Mouse (Mus musculus): ENCODE measurements at regions not wholly inside any gene's neighbourhood (a gene's known extent, or its start where the extent isn't known, plus 50 kb on each side); places are given as distances from the start of the nearest gene placed in this dataset.
"Not testable (repeated sequence)": the region's sequence is repeated elsewhere in the genome, so short reads cannot be mapped to it uniquely, and the experiment has no call there.

DNA sequence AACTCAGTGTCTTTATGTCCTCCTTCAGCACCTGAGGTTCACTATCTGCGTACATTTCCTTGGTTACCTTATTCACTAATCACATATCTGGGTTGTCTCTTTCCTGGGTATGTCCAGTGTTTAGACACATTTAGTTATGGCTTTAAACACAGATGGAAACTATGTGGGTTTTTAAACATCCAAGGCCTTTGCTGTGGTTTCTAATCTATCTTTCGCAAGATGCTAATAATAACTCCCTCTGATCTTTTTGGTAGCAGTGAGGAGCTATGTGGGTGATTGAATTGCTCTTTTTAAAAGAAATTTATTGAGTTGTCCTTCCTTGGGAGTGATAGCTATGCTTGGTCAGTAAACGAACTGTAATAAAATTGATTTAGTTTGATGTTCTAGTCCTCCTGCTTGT is 89.7 kb upstream of the Tars start:
- Histone ChIP-seq H3K4me2 (no peak overlapping the region), H3K4me1 (0 out of 2 replicates have a peak, but pooled peaks cover 2% of the 10 kb centered on the region), H3K27me3 (no peaks in the 10 kb centered on the region), H3K36me3 (no peaks in the 10 kb centered on the region), H3K9ac (no peak overlapping the region), H3K4me3 (replicated peaks) (no peak overlapping the region), H3K9me3 (replicated peaks) (no peaks in the 10 kb centered on the region), H3K27ac (no peak overlapping the region)
- ATAC-seq (replicated peaks; ENCODE audit: low FRiP score): no peak
- WGBS: 54% methylated on average over 3 of the region's 3 CpGs

DNA sequence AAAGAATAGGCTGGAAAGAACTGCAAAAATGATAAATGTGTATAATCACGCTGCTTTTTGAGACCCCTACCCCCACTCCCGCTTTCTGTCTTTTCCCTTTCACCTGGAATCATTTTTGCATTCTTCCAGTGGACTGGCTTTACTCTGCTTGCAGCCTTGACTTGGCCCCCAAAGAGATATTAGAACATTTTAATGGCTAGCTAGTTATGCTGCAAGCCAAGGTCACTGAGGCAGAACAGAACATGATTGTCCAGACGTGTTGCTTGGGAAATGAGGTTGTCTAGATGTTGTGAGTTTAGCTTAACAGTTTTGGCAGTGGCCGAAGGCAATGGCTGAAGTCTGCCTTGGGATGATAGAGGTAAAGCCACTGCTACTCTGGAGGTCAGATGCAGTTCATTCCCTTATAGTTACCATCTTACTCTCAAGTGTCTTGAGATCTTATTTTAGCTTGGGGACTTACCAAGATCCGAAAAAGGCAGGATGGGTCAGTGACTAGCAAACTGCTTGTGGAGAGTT is 87.9 kb upstream of the Tars start:
- Histone ChIP-seq H3K4me3 (replicated peaks) (no peak overlapping the region), H3K27ac (no peak overlapping the region), H3K27me3 (no peaks in the 10 kb centered on the region), H3K4me2 (no peak overlapping the region), H3K9me3 (replicated peaks) (no peaks in the 10 kb centered on the region), H3K4me1 (0 out of 2 replicates have a peak, but pooled peaks cover 2% of the 10 kb centered on the region), H3K36me3 (no peaks in the 10 kb centered on the region), H3K9ac (no peak overlapping the region)
- no peak for ATAC-seq (replicated peaks; ENCODE audit: low FRiP score)
- WGBS: 52% methylated on average over 5 of the region's 5 CpGs

DNA sequence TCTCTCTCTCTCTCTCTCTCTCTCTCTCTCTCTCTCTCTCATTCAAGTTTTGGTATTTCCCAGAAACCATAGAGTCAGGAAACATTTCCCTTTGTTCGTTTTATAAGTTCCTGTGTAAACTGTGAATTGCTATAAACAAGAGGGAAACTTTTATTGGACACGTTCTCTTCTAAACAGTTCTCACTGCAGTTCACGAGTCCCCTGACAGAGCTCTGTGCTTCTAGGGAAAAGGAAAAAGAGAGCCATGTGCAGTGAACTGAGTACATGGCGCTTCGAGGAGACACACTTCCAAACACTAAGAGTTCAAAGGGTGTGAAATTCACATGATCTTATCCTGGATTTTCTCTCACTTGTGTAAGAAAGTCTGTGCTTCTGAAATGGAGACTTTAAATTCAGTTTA is 84.5 kb upstream of the Tars start:
- ATAC-seq (replicated peaks; ENCODE audit: low FRiP score): no peak
- 56% methylated on average over 5 of the region's 5 CpGs for whole genome bisulfite sequencing
- Histone ChIP-seq H3K9me3 (replicated peaks) (no peaks in the 10 kb centered on the region), H3K9ac (no peak overlapping the region), H3K4me3 (replicated peaks) (no peak overlapping the region), H3K4me2 (no peak overlapping the region), H3K4me1 (0 out of 2 replicates have a peak, but pooled peaks cover 2% of the 10 kb centered on the region), H3K27ac (no peak overlapping the region), H3K36me3 (no peaks in the 10 kb centered on the region), H3K27me3 (no peaks in the 10 kb centered on the region)

DNA sequence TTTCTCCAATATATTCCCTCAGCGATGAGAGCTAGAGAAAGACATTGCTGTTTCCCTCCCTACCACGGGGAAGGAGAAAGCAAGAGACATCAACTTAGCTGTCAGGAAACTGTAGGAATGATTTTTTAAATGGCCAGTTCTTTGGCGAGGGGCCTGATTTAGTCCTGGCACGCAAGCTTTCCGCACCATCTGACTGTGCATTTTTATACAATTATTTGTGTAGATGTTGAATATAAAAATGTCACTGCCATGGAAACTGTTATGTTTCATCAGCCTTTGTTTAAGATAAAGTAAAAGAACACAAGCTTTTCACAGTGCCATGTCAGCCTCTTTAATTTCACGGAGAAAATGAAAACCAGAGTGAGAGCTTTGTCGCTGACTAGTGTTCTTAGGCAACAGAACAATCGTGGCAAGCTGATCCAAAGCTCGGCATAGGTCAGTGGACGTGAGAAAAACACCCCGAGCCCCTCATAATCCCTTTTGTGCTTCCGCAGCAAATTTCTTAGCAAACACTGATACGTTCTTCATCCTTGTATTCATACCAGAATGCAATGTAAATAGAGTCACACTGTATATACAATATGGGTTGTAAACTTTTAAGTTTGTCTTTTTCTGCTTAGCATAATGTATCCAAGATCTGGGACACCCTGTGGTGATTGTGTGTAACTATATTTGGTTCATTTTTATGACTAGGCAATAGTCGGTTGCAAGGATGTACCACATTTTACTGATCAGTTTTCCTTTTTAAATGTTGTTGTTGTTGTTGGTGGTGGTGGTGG is 79.9 kb upstream of the Tars start:
- H3K36me3 ChIP-seq: no peaks in the 10 kb centered on the region
- H3K4me1 ChIP-seq: no peaks in the 10 kb centered on the region
- H3K9ac ChIP-seq: no peak overlapping the region
- ATAC-seq (replicated peaks; ENCODE audit: low FRiP score): no peak
- H3K27ac ChIP-seq: no peak overlapping the region
- H3K4me3 ChIP-seq (replicated peaks): no peak overlapping the region
- no peaks in the 10 kb centered on the region for H3K9me3 ChIP-seq (replicated peaks)
- H3K4me2 ChIP-seq: no peak overlapping the region
- WGBS: 86% methylated on average over 14 of the region's 14 CpGs
- H3K27me3 ChIP-seq: no peaks in the 10 kb centered on the region

DNA sequence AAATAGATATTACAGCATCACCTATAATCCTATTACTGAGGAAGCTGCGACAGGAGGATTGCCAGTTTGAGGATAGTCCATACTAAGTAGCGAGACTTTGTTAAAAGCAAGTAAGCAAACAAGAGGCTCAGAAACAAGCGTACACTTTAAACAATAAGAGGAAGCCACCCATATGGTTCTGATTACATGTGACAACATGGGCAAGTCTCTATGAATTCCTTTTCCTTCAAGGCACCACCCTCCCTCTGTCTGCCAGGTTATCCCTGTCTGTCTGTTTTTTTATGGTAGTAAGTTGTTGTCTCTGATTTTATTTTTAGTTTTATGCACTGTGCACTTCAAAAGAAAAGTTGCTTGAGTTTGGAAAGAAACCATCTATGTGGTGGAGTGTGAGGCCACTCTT is 76.8 kb upstream of the Tars start:
- Histone ChIP-seq H3K36me3 (no peaks in the 10 kb centered on the region), H3K27ac (no peak overlapping the region)
- ATAC-seq (replicated peaks; ENCODE audit: low FRiP score): no peak

DNA sequence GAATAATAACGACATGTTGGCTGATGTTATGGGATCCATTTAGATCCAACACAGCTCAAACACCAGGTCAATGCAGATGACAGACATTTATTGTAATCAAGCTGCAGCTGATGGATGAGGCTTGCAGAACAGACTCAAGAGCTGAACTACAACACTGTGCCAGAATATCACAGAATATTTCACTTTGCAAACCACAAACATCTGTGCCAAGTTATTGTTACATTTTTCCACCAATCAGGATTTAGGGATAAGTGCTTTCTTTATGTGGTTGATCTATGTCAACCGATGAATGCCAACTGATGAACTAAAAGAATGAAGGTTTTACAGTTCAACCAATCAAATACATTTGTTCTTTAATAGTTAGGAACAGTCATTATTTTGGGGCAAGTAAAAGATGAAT is 63.9 kb upstream of the Tars start:
- Histone ChIP-seq H3K4me1 (no peaks in the 10 kb centered on the region), H3K4me3 (replicated peaks) (no peak overlapping the region), H3K27ac (no peak overlapping the region), H3K27me3 (no peaks in the 10 kb centered on the region), H3K9ac (no peak overlapping the region), H3K36me3 (no peaks in the 10 kb centered on the region), H3K4me2 (no peak overlapping the region), H3K9me3 (replicated peaks) (no peaks in the 10 kb centered on the region)
- 90% methylated on average over 2 of the region's 2 CpGs for WGBS
- no peak for ATAC-seq (replicated peaks; ENCODE audit: low FRiP score)

More for the DNA sequence above, 76.8 kb upstream of the Tars start:
- no peak overlapping the region for H3K4me3 ChIP-seq (replicated peaks)
- no peak overlapping the region for H3K9ac ChIP-seq
- 77% methylated on average over 3 of the region's 3 CpGs for WGBS
- no peaks in the 10 kb centered on the region for H3K4me1 ChIP-seq
- H3K9me3 ChIP-seq (replicated peaks): no peaks in the 10 kb centered on the region
- no peak overlapping the region for H3K4me2 ChIP-seq
- no peaks in the 10 kb centered on the region for H3K27me3 ChIP-seq

DNA sequence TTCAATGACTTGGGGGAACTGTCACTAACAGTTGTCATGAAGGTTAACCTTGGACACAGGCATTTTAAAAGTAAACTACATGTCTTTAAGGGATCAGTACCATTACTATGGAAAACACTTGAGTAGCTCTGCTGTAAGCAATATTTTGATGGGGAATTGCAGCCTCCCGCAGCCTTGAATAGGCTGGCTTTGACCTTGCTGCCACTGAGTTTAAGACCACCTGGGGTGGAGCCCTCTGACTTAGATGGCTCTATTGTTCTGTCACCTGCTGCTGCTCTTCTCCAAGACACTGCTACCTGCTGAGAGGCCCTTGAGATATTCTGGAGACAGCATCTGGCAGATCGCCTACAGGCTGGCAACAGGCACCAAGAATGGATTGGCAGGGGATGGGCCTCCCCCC is 62.1 kb upstream of the Tars start:
- H3K9me3 ChIP-seq (replicated peaks); H3K4me2 ChIP-seq: not testable (repeated sequence)
- WGBS: 75% methylated on average over 2 of the region's 2 CpGs

DNA sequence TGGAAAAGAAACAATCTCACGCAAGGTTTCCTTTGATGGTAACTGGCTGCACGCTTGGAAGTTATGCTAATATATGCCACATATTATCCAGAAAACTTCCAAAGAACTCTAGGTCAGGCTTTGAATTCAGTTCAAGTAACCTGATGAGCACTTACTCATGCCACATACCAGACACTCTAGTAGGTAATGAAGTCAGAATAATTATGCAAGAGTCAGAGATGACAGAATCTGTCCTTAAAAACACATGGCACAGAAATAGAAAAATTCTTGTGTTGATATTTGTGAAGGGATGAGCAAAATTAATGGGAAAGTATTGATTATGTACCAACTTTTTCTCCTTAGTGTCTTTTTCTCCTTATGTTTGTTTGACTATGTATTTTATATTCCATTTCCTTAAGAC is 59.8 kb upstream of the Tars start:
- no peak overlapping the region for H3K4me2 ChIP-seq
- no peaks in the 10 kb centered on the region for H3K9me3 ChIP-seq (replicated peaks)
- no peaks in the 10 kb centered on the region for H3K4me1 ChIP-seq
- no peaks in the 10 kb centered on the region for H3K36me3 ChIP-seq
- H3K9ac ChIP-seq: no peak overlapping the region
- no peak overlapping the region for H3K4me3 ChIP-seq (replicated peaks)
- ATAC-seq (replicated peaks; ENCODE audit: low FRiP score): no peak
- WGBS: 93% methylated on average over 2 of the region's 2 CpGs
- H3K27ac ChIP-seq: no peak overlapping the region
- H3K27me3 ChIP-seq: no peaks in the 10 kb centered on the region

More for the DNA sequence above, 62.1 kb upstream of the Tars start:
- H3K27me3 ChIP-seq; H3K36me3 ChIP-seq; H3K27ac ChIP-seq; H3K4me3 ChIP-seq (replicated peaks); H3K9ac ChIP-seq; ATAC-seq (replicated peaks; ENCODE audit: low FRiP score); H3K4me1 ChIP-seq: not testable (repeated sequence)

DNA sequence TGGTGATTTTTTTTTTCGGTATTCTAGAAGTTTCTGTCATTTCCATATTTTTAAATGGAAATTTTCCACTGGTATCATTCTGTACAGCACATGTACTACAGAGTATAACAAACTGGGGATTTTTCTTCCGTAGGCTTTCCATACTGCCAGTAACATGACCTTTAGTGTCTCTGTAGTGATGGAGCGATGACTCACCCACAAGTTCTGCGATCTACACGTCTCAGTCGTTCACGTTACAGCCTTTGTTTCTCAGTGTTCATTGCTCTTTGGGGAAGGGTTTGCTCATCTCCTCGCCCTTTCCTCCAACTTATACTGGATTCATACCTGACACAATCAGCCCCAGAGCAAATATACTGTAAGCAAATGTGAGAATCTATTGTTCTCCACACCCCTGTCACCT is 57.8 kb upstream of the Tars start:
- no peaks in the 10 kb centered on the region for H3K4me1 ChIP-seq
- no peaks in the 10 kb centered on the region for H3K27me3 ChIP-seq
- no peak overlapping the region for H3K9ac ChIP-seq
- WGBS: 75% methylated on average over 8 of the region's 8 CpGs
- no peak overlapping the region for H3K27ac ChIP-seq
- H3K4me3 ChIP-seq (replicated peaks): no peak overlapping the region
- no peak for ATAC-seq (replicated peaks; ENCODE audit: low FRiP score)
- no peak overlapping the region for H3K4me2 ChIP-seq
- H3K36me3 ChIP-seq: no peaks in the 10 kb centered on the region
- H3K9me3 ChIP-seq (replicated peaks): no peaks in the 10 kb centered on the region

DNA sequence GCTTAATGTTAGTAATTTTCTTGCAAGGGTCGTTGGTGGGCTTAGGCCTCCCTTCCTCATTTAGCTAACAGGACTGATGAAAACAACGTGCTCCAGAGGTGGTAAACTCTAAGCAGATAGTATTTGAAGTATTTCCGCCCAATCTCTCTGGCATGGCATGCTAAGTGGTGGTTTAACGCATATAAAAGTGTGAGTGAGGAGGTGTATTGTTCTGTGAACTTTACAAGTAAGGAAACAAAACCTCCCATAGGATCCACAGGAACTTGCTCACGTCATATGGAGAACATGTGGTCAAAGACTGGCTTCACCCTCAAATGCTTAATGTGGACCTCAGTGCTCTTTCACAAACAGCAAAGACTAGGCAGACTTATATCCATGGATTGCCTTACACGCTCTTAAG is 56.5 kb upstream of the Tars start:
- no peaks in the 10 kb centered on the region for H3K36me3 ChIP-seq
- H3K27ac ChIP-seq: no peak overlapping the region
- no peak overlapping the region for H3K4me3 ChIP-seq (replicated peaks)
- H3K9ac ChIP-seq: no peak overlapping the region
- no peak for ATAC-seq (replicated peaks; ENCODE audit: low FRiP score)
- no peaks in the 10 kb centered on the region for H3K9me3 ChIP-seq (replicated peaks)
- H3K4me1 ChIP-seq: no peaks in the 10 kb centered on the region
- WGBS: 70% methylated on average over 6 of the region's 6 CpGs
- no peak overlapping the region for H3K4me2 ChIP-seq
- H3K27me3 ChIP-seq: no peaks in the 10 kb centered on the region

DNA sequence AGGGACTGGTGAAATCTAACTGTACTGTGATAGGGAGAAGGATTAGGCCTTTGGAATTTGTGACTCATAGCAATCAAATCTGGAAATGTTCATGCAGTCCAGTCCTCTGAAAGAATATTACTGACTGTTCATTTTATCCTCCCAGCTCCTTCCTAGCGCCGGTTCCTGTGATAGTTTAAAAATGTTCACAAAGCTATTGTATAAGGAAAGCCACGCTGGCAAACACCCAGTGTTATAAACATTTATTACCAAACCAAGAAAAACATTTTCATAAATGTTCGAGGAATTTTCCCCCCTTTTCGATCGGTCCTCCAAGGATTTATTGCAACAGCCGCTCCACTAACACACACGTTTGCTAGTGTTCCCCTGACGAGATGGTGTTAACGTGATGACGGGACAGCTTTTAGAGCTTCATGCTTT is 55.9 kb upstream of the Tars start:
- Histone ChIP-seq H3K9me3 (replicated peaks) (no peaks in the 10 kb centered on the region), H3K4me2 (no peak overlapping the region), H3K36me3 (no peaks in the 10 kb centered on the region), H3K4me3 (replicated peaks) (no peak overlapping the region), H3K27me3 (no peaks in the 10 kb centered on the region), H3K9ac (no peak overlapping the region), H3K4me1 (no peaks in the 10 kb centered on the region), H3K27ac (no peak overlapping the region)
- no peak for ATAC-seq (replicated peaks; ENCODE audit: low FRiP score)
- 65% methylated on average over 11 of the region's 11 CpGs for WGBS

DNA sequence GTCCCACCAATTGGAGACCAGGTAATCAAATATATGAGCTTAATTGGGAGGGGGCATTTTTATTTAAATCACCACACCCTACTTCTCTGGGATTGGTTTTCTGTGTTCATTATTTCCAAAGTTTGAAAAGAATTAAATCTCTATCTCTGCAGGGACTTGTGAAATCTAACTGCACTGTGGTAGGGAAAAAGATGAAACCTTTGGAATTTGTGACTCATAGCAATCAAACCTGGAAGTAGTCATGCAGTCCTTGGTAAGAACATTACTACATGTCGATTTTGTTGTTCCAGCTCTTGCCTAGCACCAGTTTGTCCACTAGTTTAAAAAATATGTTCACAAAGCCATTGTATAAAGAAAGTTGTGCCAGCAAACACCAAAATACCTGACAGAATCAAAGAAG is 54.5 kb upstream of the Tars start:
- Histone ChIP-seq H3K4me1 (no peaks in the 10 kb centered on the region), H3K4me3 (replicated peaks) (no peak overlapping the region), H3K36me3 (no peaks in the 10 kb centered on the region), H3K4me2 (no peak overlapping the region), H3K27me3 (no peaks in the 10 kb centered on the region), H3K27ac (no peak overlapping the region), H3K9ac (no peak overlapping the region), H3K9me3 (replicated peaks) (no peaks in the 10 kb centered on the region)
- no peak for ATAC-seq (replicated peaks; ENCODE audit: low FRiP score)
- 91% methylated on average over 1 of the region's 1 CpGs for WGBS

DNA sequence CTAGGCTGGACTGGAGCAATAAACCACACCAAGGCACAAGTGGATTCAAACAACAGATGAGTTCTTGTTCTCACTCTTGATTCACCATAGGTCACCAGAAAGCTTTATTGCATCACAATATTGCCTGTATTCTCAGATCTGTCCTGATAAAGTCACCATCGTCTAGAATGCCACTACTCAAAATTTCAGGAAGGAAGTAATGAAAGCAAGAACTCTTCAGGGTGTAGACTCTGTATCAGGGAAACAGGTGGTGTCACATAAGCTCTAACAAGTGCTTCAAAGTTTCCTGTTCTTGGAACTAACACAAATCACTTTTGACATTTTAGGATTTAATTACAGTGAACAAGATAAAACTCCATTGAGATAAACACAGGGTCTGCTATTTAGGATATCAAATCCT is 52.2 kb upstream of the Tars start:
- no peak overlapping the region for H3K27ac ChIP-seq
- no peaks in the 10 kb centered on the region for H3K4me1 ChIP-seq
- WGBS: 57% methylated on average over 1 of the region's 1 CpGs

More for the DNA sequence above, 52.2 kb upstream of the Tars start:
- Histone ChIP-seq H3K27me3 (no peaks in the 10 kb centered on the region), H3K9ac (no peak overlapping the region), H3K4me2 (no peak overlapping the region), H3K4me3 (replicated peaks) (no peak overlapping the region), H3K9me3 (replicated peaks) (no peaks in the 10 kb centered on the region), H3K36me3 (no peaks in the 10 kb centered on the region)
- ATAC-seq (replicated peaks; ENCODE audit: low FRiP score): no peak

Measured in kidney, embryonic 15.5 days (tissue).